Mouse (Mus musculus) cerebellum, adult 2 months (tissue): Measurements from ENCODE around the gene Ethe1. TPM values are rescaled to one million over a fixed set of nuclear protein-coding genes. Genes with fewer than 3 reads are reported as not detected.
A peak's percentile ranks its signal among the peaks of the same experiment; 100 is the strongest.

Source experiments
- DNase-seq, 2 experiments: peaks; one replicate each; pipeline ENCODE4 v3.0.0; 2021
- H3K27ac ChIP-seq: fragments of 200-500 bp; 2 replicates; pipeline ENCODE4 v1.5.1; 2012; ENCODE audit warnings: low read length, control low read depth, inconsistent platforms; ENCODE audit not compliant: insufficient read depth
- H3K27me3 ChIP-seq: fragments of 200-500 bp; 2 replicates; pipeline ENCODE4 v1.6.1; 2012; ENCODE audit warnings: inconsistent platforms, mild to moderate bottlenecking, low read length, moderate library complexity; ENCODE audit not compliant: control insufficient read depth, insufficient read depth
- H3K4me1 ChIP-seq: fragments of 200-500 bp; 2 replicates; pipeline ENCODE4 v1.6.1; 2011; ENCODE audit warnings: low read length; ENCODE audit not compliant: control insufficient read depth, insufficient read depth
- H3K4me3 ChIP-seq: fragments of 200-500 bp; replicated peaks from 2 replicates; pipeline ENCODE3; 2011; ENCODE audit warnings: mild to moderate bottlenecking, low read depth, low read length, control low read depth; ENCODE audit not compliant: insufficient read depth
- CTCF ChIP-seq: fragments of 200-500 bp; IDR thresholded peaks from 2 replicates; pipeline ENCODE4 v1.5.1; 2011; ENCODE audit warnings: low read depth, mild to moderate bottlenecking, control low read depth, low read length, moderate library complexity, borderline replicate concordance; ENCODE audit not compliant: insufficient read depth
- POLR2A ChIP-seq: fragments of 200-500 bp; IDR thresholded peaks from 2 replicates; pipeline ENCODE4 v1.6.1; 2011; ENCODE audit warnings: low read length, control low read depth, borderline replicate concordance; ENCODE audit not compliant: insufficient read depth
- WGBS: fragments of 180-500 bp; shearing (Covaris S2); methylation state at CpG from one replicate; pipeline ENCODE4 v1.1.7; 2018; 5-methylcytosine and 5-hydroxymethylcytosine counted together
- polyA plus RNA-seq: library from polyadenylated mRNA; depleted of rRNA; stranded (reverse); fragments of >200 nt; gene quantifications from 2 replicates; pipeline ENCODE4 v1.2.3, GENCODE M21; 2012

The Ethe1 gene
- polyA plus RNA-seq, 1 experiment, result 28.0 TPM

GRCm38 (mm10) chr7:24622967-24623366, 35.6 kb downstream of the Ethe1 start:
- no peaks in the 10 kb centered on the region for H3K27me3 ChIP-seq
- no peak for TF ChIP-seq CTCF
- TF ChIP-seq POLR2A, result no peak
- 83% methylated on average over 6 of the region's 6 CpGs for WGBS
- no peak overlapping the region for H3K27ac ChIP-seq
- no peak overlapping the region for H3K4me3 ChIP-seq
- no peak for DNase-seq
- no peaks in the 10 kb centered on the region for H3K4me1 ChIP-seq

DNA sequence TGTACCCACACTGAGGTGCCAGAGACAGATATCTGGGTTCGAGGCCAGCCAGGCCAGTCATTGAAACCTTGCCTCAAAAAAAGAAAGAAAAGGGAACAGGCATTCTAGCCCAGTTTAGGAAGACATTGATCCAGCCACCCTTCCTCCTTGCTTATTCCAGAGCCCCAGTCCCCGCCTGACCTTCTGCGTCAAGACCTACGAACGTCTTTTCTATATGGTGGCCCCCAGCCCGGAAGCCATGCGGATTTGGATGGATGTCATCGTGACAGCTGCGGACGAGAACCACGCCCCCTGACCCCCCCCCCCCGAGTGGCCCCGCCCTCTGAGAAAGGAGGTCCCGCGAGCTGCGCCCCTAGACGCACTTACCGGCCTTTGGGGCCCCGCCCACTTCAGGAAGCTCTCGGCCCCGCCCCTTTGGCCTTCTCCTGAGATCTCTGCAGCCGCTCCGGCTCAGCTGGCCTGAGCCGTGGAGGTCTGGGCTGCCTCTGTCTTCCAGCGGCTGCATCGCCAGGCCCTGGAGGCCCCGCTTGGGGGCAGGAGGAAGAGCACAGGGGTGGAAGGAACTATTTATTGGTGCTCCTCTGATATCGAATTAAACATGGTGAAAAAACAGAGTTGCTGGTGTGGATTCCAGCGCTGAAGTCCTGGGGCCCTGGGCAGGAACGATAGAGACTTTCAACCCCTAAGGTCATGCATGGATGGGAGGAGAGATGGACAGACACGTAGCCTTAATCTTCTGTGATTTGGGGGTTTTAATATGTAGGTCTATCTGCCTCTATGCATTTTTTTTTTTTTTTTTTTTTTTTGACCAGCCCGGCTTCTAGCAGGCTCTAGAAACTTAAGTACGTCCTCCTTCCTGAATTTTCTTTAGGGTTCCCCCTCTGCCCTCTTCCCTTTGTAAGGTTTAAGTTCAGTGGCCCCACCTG, 41.6 kb downstream of the Ethe1 start:
- peak; percentile 36 to 53 for DNase-seq
- Histone ChIP-seq H3K4me1 (no peaks in the 10 kb centered on the region), H3K4me3 (peak overlapping the region; percentile 1), H3K27ac (no peak overlapping the region), H3K27me3 (no peaks in the 10 kb centered on the region)
- TF ChIP-seq CTCF (no peak), POLR2A (no peak)
- WGBS, result 10% methylated on average over 32 of the region's 33 CpGs

GRCm38 (mm10) chr7:24629672-24630071, 42.3 kb downstream of the Ethe1 start:
- Histone ChIP-seq H3K27me3 (no peaks in the 10 kb centered on the region), H3K27ac (no peak overlapping the region), H3K4me3 (no peak overlapping the region), H3K4me1 (no peaks in the 10 kb centered on the region)
- WGBS, result 77% methylated on average over 4 of the region's 4 CpGs
- TF ChIP-seq CTCF (no peak), POLR2A (no peak)
- no peak for DNase-seq

DNA sequence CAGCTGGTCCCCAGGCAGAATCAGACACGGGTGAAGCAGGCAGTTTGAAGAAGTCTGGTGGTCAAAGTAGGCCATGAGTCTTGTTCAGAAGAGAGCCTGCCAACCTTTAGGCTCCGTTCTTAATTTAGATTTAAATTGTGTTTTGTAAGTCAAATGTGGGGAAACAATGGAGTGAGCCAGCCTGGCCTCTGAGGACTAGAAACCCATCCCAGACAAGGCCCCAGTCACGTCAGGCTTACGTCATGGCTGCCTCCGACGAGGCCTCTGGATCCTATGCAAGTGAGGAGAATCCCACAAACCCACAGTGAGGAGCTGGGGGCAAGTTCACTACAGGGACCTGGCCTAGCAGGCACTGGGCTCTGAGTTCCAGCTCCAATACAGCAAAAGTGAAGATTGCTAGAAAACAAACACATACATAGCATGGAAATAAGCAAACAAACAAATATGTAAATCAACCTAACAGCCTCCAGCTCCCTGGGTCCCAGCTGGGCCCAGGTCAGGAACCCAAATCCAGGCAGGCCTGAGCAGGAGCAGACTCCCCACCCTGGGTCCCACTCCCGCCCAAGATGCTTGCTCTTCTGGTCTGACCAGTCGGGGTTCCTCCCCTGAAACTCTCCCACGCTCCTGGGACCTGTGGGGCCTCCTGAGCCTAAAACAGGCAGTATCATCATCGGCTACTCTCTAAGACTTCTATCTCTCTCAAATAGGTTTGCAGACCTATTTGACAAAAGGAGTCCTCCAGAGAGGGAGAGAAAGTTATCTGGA, 43.0 kb downstream of the Ethe1 start:
- WGBS, result 83% methylated on average over 10 of the region's 10 CpGs
- no peak overlapping the region for H3K4me3 ChIP-seq
- H3K4me1 ChIP-seq, result no peaks in the 10 kb centered on the region
- no peak for DNase-seq
- TF ChIP-seq POLR2A, result no peak
- no peak for TF ChIP-seq CTCF
- H3K27me3 ChIP-seq, result no peaks in the 10 kb centered on the region
- no peak overlapping the region for H3K27ac ChIP-seq

- WGBS, result 22% methylated on average over 15 of the region's 15 CpGs
- no peak within 1 kb of the TSS for H3K27ac ChIP-seq
- no peaks in the 10 kb centered on the region for H3K4me1 ChIP-seq
- H3K4me3 ChIP-seq, result no peak within 1 kb of the TSS
- no peak for DNase-seq
- TF ChIP-seq CTCF (no peak), POLR2A (no peak)
- peaks cover 1% of the 10 kb centered on the region for H3K27me3 ChIP-seq
Observed at GRCm38 (mm10) chr7:24636264-24636663, 48.9 kb downstream of the Ethe1 start, which contains the start of gene Lypd3. Gene Lypd3, plus strand, starts transcription at chr7:24636550.

DNA sequence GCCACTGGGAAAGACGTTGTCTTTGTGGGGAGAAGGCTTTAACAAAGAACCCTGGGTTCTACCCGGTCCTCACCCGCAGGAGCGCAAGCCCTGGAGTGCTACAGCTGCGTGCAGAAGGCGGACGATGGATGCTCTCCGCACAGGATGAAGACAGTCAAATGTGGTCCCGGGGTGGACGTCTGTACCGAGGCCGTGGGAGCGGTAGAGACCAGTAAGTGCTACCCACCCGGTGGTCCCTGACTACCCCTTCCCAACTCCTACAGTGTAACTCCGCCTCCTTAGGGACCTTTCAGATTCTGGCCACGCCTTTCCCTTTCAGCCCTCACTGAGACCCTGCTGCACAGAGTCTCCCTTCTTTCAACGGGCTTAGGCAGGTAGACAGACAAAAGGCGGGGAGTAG, 49.7 kb downstream of the Ethe1 start:
- TF ChIP-seq POLR2A (no peak), CTCF (no peak)
- Histone ChIP-seq H3K4me1 (no peaks in the 10 kb centered on the region), H3K27me3 (peaks cover 1% of the 10 kb centered on the region), H3K27ac (no peak overlapping the region), H3K4me3 (no peak overlapping the region)
- no peak for DNase-seq
- WGBS, result 4% methylated on average over 18 of the region's 18 CpGs

- no peak for TF ChIP-seq POLR2A
- no peak for TF ChIP-seq CTCF
- Histone ChIP-seq H3K27ac (no peak overlapping the region), H3K4me1 (no peaks in the 10 kb centered on the region), H3K27me3 (peaks cover 1% of the 10 kb centered on the region), H3K4me3 (peak overlapping the region; percentile 11)
- DNase-seq, result no peak
- WGBS, result 3% methylated on average over 35 of the region's 35 CpGs
Observed at GRCm38 (mm10) chr7:24638026-24638856, 50.9 kb downstream of the Ethe1 start.
